Mouse (Mus musculus) urinary bladder, postnatal 25 days (tissue): ENCODE results near the gene Crtc1.

Experiments
- DNase-seq: peaks from one replicate; pipeline ENCODE4 v3.0.0; 2022; ENCODE audit warnings: low spot score

Gene Crtc1

GRCm38 (mm10) chr8:70347860-70348420, 91.4 kb downstream of the Crtc1 start:
- DNase-seq = no peak

- DNase-seq = no peak
Measured at GRCm38 (mm10) chr8:70347443-70347842, 91.9 kb downstream of the Crtc1 start.

GRCm38 (mm10) chr8:70344279-70344678, 95.1 kb downstream of the Crtc1 start:
- DNase-seq = no peak

GRCm38 (mm10) chr8:70343696-70344095, 95.7 kb downstream of the Crtc1 start:
- DNase-seq = no peak

- DNase-seq = no peak
Measured at GRCm38 (mm10) chr8:70343076-70343475, 96.3 kb downstream of the Crtc1 start.

GRCm38 (mm10) chr8:70342007-70342406, 97.4 kb downstream of the Crtc1 start:
- DNase-seq = no peak

GRCm38 (mm10) chr8:70340659-70341058, 98.7 kb downstream of the Crtc1 start:
- DNase-seq = no peak

- no peak for DNase-seq
Measured at GRCm38 (mm10) chr8:70338931-70339330, 100.4 kb downstream of the Crtc1 start.

- DNase-seq = no peak
Measured at GRCm38 (mm10) chr8:70332878-70333202, 106.5 kb downstream of the Crtc1 start.
